Mouse (Mus musculus) kidney, adult 2 months (tissue): ENCODE results near the gene Polr2a. TPM values are rescaled to one million over a fixed set of nuclear protein-coding genes. Genes with fewer than 3 reads are reported as not detected.

ENCODE experiments used
- DNase-seq: peaks from one replicate; pipeline ENCODE4 v3.0.0; 2021
- H3K27ac ChIP-seq: fragments of 200-500 bp; 2 replicates; pipeline ENCODE4 v1.5.1; 2012; ENCODE audit warnings: low read depth, low read length, control low read depth, inconsistent platforms; ENCODE audit not compliant: insufficient read depth
- H3K27me3 ChIP-seq: fragments of 200-500 bp; replicated peaks from 2 replicates; pipeline ENCODE4 v1.6.1; 2012; ENCODE audit warnings: mild to moderate bottlenecking, moderate library complexity, low read length, inconsistent platforms; ENCODE audit not compliant: control insufficient read depth, insufficient read depth
- H3K36me3 ChIP-seq: fragments of 200-500 bp; 2 replicates; pipeline ENCODE4 v1.6.1; 2012; ENCODE audit warnings: mild to moderate bottlenecking, moderate library complexity, low read length, inconsistent platforms; ENCODE audit not compliant: control insufficient read depth, insufficient read depth
- H3K4me1 ChIP-seq: fragments of 200-500 bp; 2 replicates; pipeline ENCODE4 v1.6.1; 2011; ENCODE audit warnings: low read length; ENCODE audit not compliant: control insufficient read depth, insufficient read depth
- H3K4me3 ChIP-seq: fragments of 200-500 bp; 2 replicates; pipeline ENCODE4 v1.5.1; 2011; ENCODE audit warnings: mild to moderate bottlenecking, low read depth, low read length, control low read depth; ENCODE audit not compliant: insufficient read depth
- CTCF ChIP-seq: fragments of 200-500 bp; conservative IDR thresholded peaks from 2 replicates; pipeline ENCODE4 v1.5.1; 2011; ENCODE audit warnings: low read depth, mild to moderate bottlenecking, control low read depth, low read length, moderate library complexity, mixed read lengths; ENCODE audit not compliant: insufficient read depth, insufficient read length
- POLR2A ChIP-seq: fragments of 200-500 bp; IDR thresholded peaks from one replicate; pipeline ENCODE4 v1.6.1; 2011; ENCODE audit warnings: low read depth, low read length, control low read depth
- WGBS: fragments of 180-500 bp; shearing (Covaris S2); methylation state at CpG from one replicate; pipeline ENCODE4 v1.1.7; 2018; 5-methylcytosine and 5-hydroxymethylcytosine counted together
- polyA plus RNA-seq: library from polyadenylated mRNA; depleted of rRNA; stranded (reverse); fragments of >200 nt; gene quantifications from 2 replicates; pipeline ENCODE4 v1.2.3, GENCODE M21; 2012; rRNA removed

The Polr2a gene
- polyA plus RNA-seq, 1 experiment: 37.8 TPM

GRCm38 (mm10) chr11:69685526-69686148 lies 72.8 kb downstream of the Polr2a start, which contains the start of gene Tnfsf13:
Gene Tnfsf13, minus strand, starts transcription at chr11:69685784.
- TF ChIP-seq CTCF (no peak), POLR2A (peak; percentile 79)
- Histone ChIP-seq H3K27me3 (no peaks in the 10 kb centered on the region), H3K27ac (peak within 1 kb of the TSS; percentile 100), H3K4me3 (peak within 1 kb of the TSS; percentile 48; the same call in 1 of the 2 replicates), H3K4me1 (peaks cover 37% of the 10 kb centered on the region), H3K36me3 (no peaks in the 10 kb centered on the region)
- peak; percentile 96 for DNase-seq
- 23% methylated on average over 10 of the region's 10 CpGs for WGBS

DNA sequence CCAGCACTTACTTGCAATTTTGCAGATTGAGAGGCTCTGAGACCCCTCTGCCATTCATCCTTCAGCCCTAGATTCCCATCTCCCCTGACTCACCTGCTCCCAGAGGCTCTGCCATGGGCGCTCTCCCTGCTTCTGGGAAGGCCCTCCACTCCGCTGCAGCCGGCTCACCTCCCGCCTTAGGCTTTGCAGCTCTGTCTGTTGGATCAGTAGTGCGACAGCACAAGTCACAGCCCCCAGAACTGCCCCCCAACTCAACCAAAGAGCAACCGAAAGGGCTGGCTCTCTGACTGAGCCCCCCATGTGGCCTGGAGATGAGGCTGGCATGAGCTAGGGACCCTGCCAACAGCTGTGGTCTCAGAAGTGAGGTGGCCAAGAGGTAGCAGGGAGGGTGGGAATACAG lies 73.5 kb downstream of the Polr2a start:
- Histone ChIP-seq H3K27ac (peak overlapping the region; percentile 100), H3K36me3 (no peaks in the 10 kb centered on the region), H3K4me3 (no peak overlapping the region), H3K4me1 (peaks cover 37% of the 10 kb centered on the region), H3K27me3 (no peaks in the 10 kb centered on the region)
- TF ChIP-seq POLR2A: no peak
- no peak for TF ChIP-seq CTCF
- no peak for DNase-seq
- 89% methylated on average over 6 of the region's 6 CpGs for WGBS

GRCm38 (mm10) chr11:69684128-69684745 lies 74.2 kb downstream of the Polr2a start:
- DNase-seq: no peak
- TF ChIP-seq CTCF: no peak
- no peak for TF ChIP-seq POLR2A
- Histone ChIP-seq H3K27me3 (no peaks in the 10 kb centered on the region), H3K4me1 (peaks cover 34% of the 10 kb centered on the region), H3K36me3 (no peaks in the 10 kb centered on the region), H3K4me3 (no peak overlapping the region), H3K27ac (no peak overlapping the region)
- WGBS: 80% methylated on average over 12 of the region's 12 CpGs

Other genes with a start within 250 kb of the Polr2a start
- 0.50 and 0.73 TPM in 2 replicates for gene Dnah2, start 209.5 kb downstream of the Polr2a start, polyA plus RNA-seq
- 0.81 and 0.84 TPM in 2 replicates for gene Efnb3, start 198.4 kb downstream of the Polr2a start, polyA plus RNA-seq
- 19.8 and 20.7 TPM in 2 replicates for gene Wrap53, start 178.4 kb downstream of the Polr2a start, polyA plus RNA-seq
- 48.5 and 55.0 TPM in 2 replicates for gene Trp53, start 178.3 kb downstream of the Polr2a start, polyA plus RNA-seq
- 20.0 and 22.5 TPM in 2 replicates for gene Atp1b2, start 152.7 kb downstream of the Polr2a start, polyA plus RNA-seq
- gene Shbg, start 140.7 kb downstream of the Polr2a start, polyA plus RNA-seq: 0.42 and 0.48 TPM in 2 replicates
- gene Sat2, start 136.6 kb downstream of the Polr2a start, polyA plus RNA-seq: 16.7 and 18.8 TPM in 2 replicates
- 49.9 and 50.8 TPM in 2 replicates for gene Fxr2, start 125.6 kb downstream of the Polr2a start, polyA plus RNA-seq
- 0.58 and 0.70 TPM in 2 replicates for gene Sox15, start 103.3 kb downstream of the Polr2a start, polyA plus RNA-seq
- 143 and 147 TPM in 2 replicates for gene Mpdu1, start 96.0 kb downstream of the Polr2a start, polyA plus RNA-seq
- 8.5 and 10.7 TPM in 2 replicates for gene Cd68, start 92.5 kb downstream of the Polr2a start, polyA plus RNA-seq
- 200 and 244 TPM in 2 replicates for gene Eif4a1, start 86.2 kb downstream of the Polr2a start, polyA plus RNA-seq
- gene Senp3, start 76.6 kb downstream of the Polr2a start, polyA plus RNA-seq: 41.8 and 43.5 TPM in 2 replicates
- 3.8 and 4.1 TPM in 2 replicates for gene Tnfsf13, start 72.9 kb downstream of the Polr2a start, polyA plus RNA-seq
- gene Tnfsf12, start 62.8 kb downstream of the Polr2a start, polyA plus RNA-seq: 55.5 and 65.1 TPM in 2 replicates
- 11.0 and 11.6 TPM in 2 replicates for gene Tnfsfm13, start 62.5 kb downstream of the Polr2a start, polyA plus RNA-seq
- gene Slc35g3, start 3.3 kb upstream of the Polr2a start, polyA plus RNA-seq: 0.05 and 0.10 TPM in 2 replicates
- gene Zbtb4, start 7.3 kb upstream of the Polr2a start, polyA plus RNA-seq: 22.3 and 24.4 TPM in 2 replicates
- 11.9 and 14.3 TPM in 2 replicates for gene Chrnb1, start 37.3 kb upstream of the Polr2a start, polyA plus RNA-seq
- 2.6 and 3.3 TPM in 2 replicates for gene Fgf11, start 43.2 kb upstream of the Polr2a start, polyA plus RNA-seq
- 19.2 and 22.4 TPM in 2 replicates for gene Tmem102, start 47.0 kb upstream of the Polr2a start, polyA plus RNA-seq
- 0.02 and 0.04 TPM in 2 replicates for gene Gm39566, start 56.7 kb upstream of the Polr2a start, polyA plus RNA-seq
- gene Spem2, start 59.8 kb upstream of the Polr2a start, polyA plus RNA-seq: 0.20 and 0.26 TPM in 2 replicates
- 0.28 and 0.38 TPM in 2 replicates for gene Spem1, start 63.5 kb upstream of the Polr2a start, polyA plus RNA-seq
- gene Nlgn2, start 79.1 kb upstream of the Polr2a start, polyA plus RNA-seq: 6.4 and 7.8 TPM in 2 replicates
- 513 and 551 TPM in 2 replicates for gene Tmem256, start 79.9 kb upstream of the Polr2a start, polyA plus RNA-seq
- 57.1 and 63.9 TPM in 2 replicates for gene Plscr3, start 87.7 kb upstream of the Polr2a start, polyA plus RNA-seq
- gene Tnk1, start 100.1 kb upstream of the Polr2a start, polyA plus RNA-seq: 7.9 and 9.3 TPM in 2 replicates
- gene Tmem95, start 119.4 kb upstream of the Polr2a start, polyA plus RNA-seq: not detected in 2 replicates
- 4.8 TPM in 2 replicates for gene Kctd11, start 122.8 kb upstream of the Polr2a start, polyA plus RNA-seq
- gene Acap1, start 136.9 kb upstream of the Polr2a start, polyA plus RNA-seq: 1.7 and 6.1 TPM in 2 replicates
- gene 2810408A11Rik, start 142.3 kb upstream of the Polr2a start, polyA plus RNA-seq: 0.94 and 0.99 TPM in 2 replicates
- gene Neurl4, start 142.4 kb upstream of the Polr2a start, polyA plus RNA-seq: 72.0 and 80.1 TPM in 2 replicates
- gene Gps2, start 155.3 kb upstream of the Polr2a start, polyA plus RNA-seq: 72.9 and 75.5 TPM in 2 replicates
- gene Eif5a, start 163.3 kb upstream of the Polr2a start, polyA plus RNA-seq: 465 and 575 TPM in 2 replicates
- gene Ybx2, start 177.2 kb upstream of the Polr2a start, polyA plus RNA-seq: 60.5 and 71.7 TPM in 2 replicates
- gene Slc2a4, start 189.6 kb upstream of the Polr2a start, polyA plus RNA-seq: 74.2 and 78.6 TPM in 2 replicates
- 39.2 and 40.0 TPM in 2 replicates for gene Cldn7, start 206.1 kb upstream of the Polr2a start, polyA plus RNA-seq
- 84.4 and 104 TPM in 2 replicates for gene Ctdnep1, start 222.5 kb upstream of the Polr2a start, polyA plus RNA-seq
- 66.3 and 68.4 TPM in 2 replicates for gene Elp5, start 223.9 kb upstream of the Polr2a start, polyA plus RNA-seq
- 746 and 1,018 TPM in 2 replicates for gene Gabarap, start 232.5 kb upstream of the Polr2a start, polyA plus RNA-seq
- 16.0 and 21.4 TPM in 2 replicates for gene Phf23, start 237.1 kb upstream of the Polr2a start, polyA plus RNA-seq
- gene Dvl2, start 242.0 kb upstream of the Polr2a start, polyA plus RNA-seq: 8.5 and 9.6 TPM in 2 replicates